Mouse (Mus musculus): ENCODE measurements around the gene Olfr1105. TPM values are rescaled to one million over a fixed set of nuclear protein-coding genes. Genes with fewer than 3 reads are reported as not detected.

The Olfr1105 gene
- not detected in 2 replicates for total RNA-seq (2012; rRNA removed)

DNA sequence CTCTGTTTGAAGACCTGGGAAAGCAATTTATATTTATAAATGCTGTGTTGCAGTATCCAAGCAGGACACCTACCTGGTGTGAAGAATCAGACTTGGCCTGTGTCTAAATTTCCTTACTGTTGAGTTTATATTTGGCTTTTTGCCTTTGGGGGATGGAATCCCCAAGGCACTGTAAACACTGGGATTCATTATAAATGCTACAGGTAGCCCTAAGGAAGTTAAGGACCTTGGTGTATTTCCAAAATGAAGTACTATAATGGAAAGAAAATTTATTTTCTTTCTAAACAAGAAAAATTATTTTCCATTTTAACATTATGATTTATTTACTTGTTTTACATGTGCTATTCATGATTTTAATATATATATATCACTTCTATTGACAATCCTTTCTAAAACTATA lies at the start of gene Olfr1105:
TSS of gene Olfr1105 (minus strand) at position 101 of the 400 bp plus-strand sequence.
- TF ChIP-seq ZC3H11A (IDR thresholded peaks at IDR 0.05; ENCODE audit: borderline replicate concordance, low read depth, low read length) = no peak
- TF ChIP-seq MAFK (IDR thresholded peaks at IDR 0.05; ENCODE audit: insufficient read depth, low read depth, low read length) = no peak
- no peak for TF ChIP-seq HCFC1 (IDR thresholded peaks at IDR 0.05; ENCODE audit: borderline replicate concordance, insufficient read depth, low read length)
- TF ChIP-seq CHD2 (IDR thresholded peaks at IDR 0.05; ENCODE audit: low read depth, low read length) = no peak
- no peak for DNase-seq (ENCODE audit: low read depth, low spot score)
- H3K27ac ChIP-seq (ENCODE audit: insufficient read depth, low read depth, low read length, poor library complexity, severe bottlenecking) = no peak within 1 kb of the TSS
- no peaks in the 10 kb centered on the region for H3K36me3 ChIP-seq (ENCODE audit: control insufficient read depth, insufficient read depth, low read length, poor library complexity, severe bottlenecking)
- no peaks in the 10 kb centered on the region for H3K4me1 ChIP-seq (ENCODE audit: control insufficient read depth in 2 of 2, insufficient read depth in 2 of 2, low read length in 2 of 2, poor library complexity in 1 of 2)
- H3K9ac ChIP-seq (ENCODE audit: insufficient read depth, low read depth, low read length, poor library complexity, severe bottlenecking) = no peak within 1 kb of the TSS
- no peaks in the 10 kb centered on the region for H3K9me3 ChIP-seq (ENCODE audit: control insufficient read depth, insufficient read depth, low read depth, low read length)
- no peak within 1 kb of the TSS for H3K4me3 ChIP-seq (ENCODE audit: insufficient read depth in 1 of 2, low read depth in 1 of 2, low read length in 2 of 2, poor library complexity in 1 of 2, severe bottlenecking in 1 of 2)
- in situ Hi-C loops (cut with MboI; ENCODE audit: low sequenced_read_pairs in 2 of 2, unreplicated experiment in 2 of 2) = no loop called here

DNA sequence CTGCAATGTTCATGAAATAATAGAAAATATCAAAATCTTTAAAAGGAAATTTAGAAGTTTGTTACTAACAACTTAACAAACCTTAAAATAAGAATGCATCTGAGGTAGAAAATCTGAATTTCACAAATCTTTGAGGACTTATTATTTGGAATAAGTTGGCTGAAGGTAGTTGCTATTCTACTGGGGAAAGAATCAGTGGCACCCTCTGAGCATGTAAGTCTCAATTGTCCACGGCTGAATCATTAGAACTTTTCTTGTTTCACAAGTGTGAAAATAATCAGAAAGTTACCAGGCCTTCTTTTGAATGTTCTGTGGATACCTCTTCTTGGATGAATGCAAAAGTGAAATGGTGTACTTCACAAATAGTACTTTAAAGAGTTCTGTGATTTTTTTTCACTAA lies 39.4 kb upstream of the Olfr1105 start, which contains the start of gene Olfr1107:
TSS of gene Olfr1107 (minus strand) at position 101 of the 400 bp plus-strand sequence.
- Histone ChIP-seq H3K36me3 (ENCODE audit: control insufficient read depth, insufficient read depth, low read length, poor library complexity, severe bottlenecking) (no peaks in the 10 kb centered on the region), H3K4me3 (ENCODE audit: insufficient read depth in 1 of 2, low read depth in 1 of 2, low read length in 2 of 2, poor library complexity in 1 of 2, severe bottlenecking in 1 of 2) (no peak within 1 kb of the TSS), H3K9me3 (ENCODE audit: control insufficient read depth, insufficient read depth, low read depth, low read length) (no peaks in the 10 kb centered on the region), H3K9ac (ENCODE audit: insufficient read depth, low read depth, low read length, poor library complexity, severe bottlenecking) (no peak within 1 kb of the TSS), H3K27ac (ENCODE audit: insufficient read depth, low read depth, low read length, poor library complexity, severe bottlenecking) (no peak within 1 kb of the TSS), H3K4me1 (ENCODE audit: control insufficient read depth in 2 of 2, insufficient read depth in 2 of 2, low read length in 2 of 2, poor library complexity in 1 of 2) (no peaks in the 10 kb centered on the region)
- no peak for DNase-seq (ENCODE audit: low read depth, low spot score)
- TF ChIP-seq CHD2 (IDR thresholded peaks at IDR 0.05; ENCODE audit: low read depth, low read length) = no peak
- no peak for TF ChIP-seq HCFC1 (IDR thresholded peaks at IDR 0.05; ENCODE audit: borderline replicate concordance, insufficient read depth, low read length)
- TF ChIP-seq ZNF384 (IDR thresholded peaks at IDR 0.05; ENCODE audit: low read depth, low read length) = no peak
- no peak for TF ChIP-seq MAFK (IDR thresholded peaks at IDR 0.05; ENCODE audit: insufficient read depth, low read depth, low read length)
- TF ChIP-seq ZC3H11A (IDR thresholded peaks at IDR 0.05; ENCODE audit: borderline replicate concordance, low read depth, low read length) = no peak
- in situ Hi-C loops (cut with MboI; ENCODE audit: low sequenced_read_pairs in 2 of 2, unreplicated experiment in 2 of 2) = no loop called here

DNA sequence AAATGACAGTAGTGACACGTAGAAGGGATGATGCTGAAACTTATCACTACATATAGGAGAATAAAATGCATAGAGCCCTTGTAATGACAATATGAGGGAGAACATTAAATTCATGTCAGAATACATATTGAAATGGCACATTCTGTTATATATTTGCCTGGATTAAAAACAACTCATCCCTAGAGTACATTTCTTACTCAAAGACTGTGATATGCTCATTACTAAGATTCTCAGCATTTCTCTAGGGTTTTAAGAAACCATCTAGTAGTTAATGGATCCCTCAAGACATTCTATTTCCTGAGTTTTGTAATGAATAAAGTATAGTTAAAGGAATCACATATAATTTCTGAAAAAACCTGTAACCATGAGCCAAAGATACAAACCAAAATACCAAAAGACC lies 15.8 kb upstream of the Olfr1105 start, which contains the start of gene Olfr1106:
TSS of gene Olfr1106 (minus strand) at position 101 of the 400 bp plus-strand sequence.
- DNase-seq (ENCODE audit: low read depth, low spot score) = no peak
- in situ Hi-C loops (cut with MboI; ENCODE audit: low sequenced_read_pairs in 2 of 2, unreplicated experiment in 2 of 2) = no loop called here
- H3K27ac ChIP-seq (ENCODE audit: insufficient read depth, low read depth, low read length, poor library complexity, severe bottlenecking) = no peak within 1 kb of the TSS

DNA sequence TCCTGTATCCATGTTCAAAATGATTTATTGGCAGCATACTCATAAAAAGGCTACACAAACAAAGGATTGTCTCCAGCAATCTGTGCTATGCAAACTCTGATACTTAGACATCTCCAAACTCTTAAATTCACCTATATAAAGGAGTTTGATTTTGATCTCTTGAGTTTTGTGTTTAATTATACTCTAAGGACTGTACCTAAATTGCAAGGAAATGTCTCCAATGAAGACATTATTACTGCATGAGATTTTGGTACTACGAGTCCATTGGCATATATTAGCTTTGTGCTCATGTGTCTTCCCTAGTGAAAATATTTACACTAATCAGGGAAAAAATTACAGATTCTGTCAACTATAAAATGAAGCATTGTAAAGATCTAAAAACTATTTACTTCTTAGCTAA lies 9.4 kb downstream of the Olfr1105 start, which contains the start of gene Olfr1104:
TSS of gene Olfr1104 (minus strand) at position 101 of the 400 bp plus-strand sequence.
- DNase-seq (ENCODE audit: low read depth, low spot score) = no peak
- Histone ChIP-seq H3K9me3 (ENCODE audit: control insufficient read depth, insufficient read depth, low read depth, low read length) (no peaks in the 10 kb centered on the region), H3K9ac (ENCODE audit: insufficient read depth, low read depth, low read length, poor library complexity, severe bottlenecking) (no peak within 1 kb of the TSS), H3K4me1 (ENCODE audit: control insufficient read depth in 2 of 2, insufficient read depth in 2 of 2, low read length in 2 of 2, poor library complexity in 1 of 2) (no peaks in the 10 kb centered on the region), H3K4me3 (ENCODE audit: insufficient read depth in 1 of 2, low read depth in 1 of 2, low read length in 2 of 2, poor library complexity in 1 of 2, severe bottlenecking in 1 of 2) (no peak within 1 kb of the TSS), H3K27ac (ENCODE audit: insufficient read depth, low read depth, low read length, poor library complexity, severe bottlenecking) (no peak within 1 kb of the TSS), H3K36me3 (ENCODE audit: control insufficient read depth, insufficient read depth, low read length, poor library complexity, severe bottlenecking) (no peaks in the 10 kb centered on the region)
- TF ChIP-seq HCFC1 (IDR thresholded peaks at IDR 0.05; ENCODE audit: borderline replicate concordance, insufficient read depth, low read length) = no peak
- TF ChIP-seq ZNF384 (IDR thresholded peaks at IDR 0.05; ENCODE audit: low read depth, low read length) = no peak
- TF ChIP-seq CHD2 (IDR thresholded peaks at IDR 0.05; ENCODE audit: low read depth, low read length) = no peak
- no peak for TF ChIP-seq MAFK (IDR thresholded peaks at IDR 0.05; ENCODE audit: insufficient read depth, low read depth, low read length)
- no peak for TF ChIP-seq ZC3H11A (IDR thresholded peaks at IDR 0.05; ENCODE audit: borderline replicate concordance, low read depth, low read length)
- in situ Hi-C loops (cut with MboI; ENCODE audit: low sequenced_read_pairs in 2 of 2, unreplicated experiment in 2 of 2) = no loop called here

More for the DNA sequence above, 15.8 kb upstream of the Olfr1105 start, which contains the start of gene Olfr1106:
- H3K36me3 ChIP-seq (ENCODE audit: control insufficient read depth, insufficient read depth, low read length, poor library complexity, severe bottlenecking) = no peaks in the 10 kb centered on the region
- TF ChIP-seq ZC3H11A (IDR thresholded peaks at IDR 0.05; ENCODE audit: borderline replicate concordance, low read depth, low read length) = no peak
- no peak for TF ChIP-seq HCFC1 (IDR thresholded peaks at IDR 0.05; ENCODE audit: borderline replicate concordance, insufficient read depth, low read length)
- TF ChIP-seq CHD2 (IDR thresholded peaks at IDR 0.05; ENCODE audit: low read depth, low read length) = no peak
- no peak for TF ChIP-seq MAFK (IDR thresholded peaks at IDR 0.05; ENCODE audit: insufficient read depth, low read depth, low read length)
- TF ChIP-seq ZNF384 (IDR thresholded peaks at IDR 0.05; ENCODE audit: low read depth, low read length) = no peak
- H3K4me3 ChIP-seq (ENCODE audit: insufficient read depth in 1 of 2, low read depth in 1 of 2, low read length in 2 of 2, poor library complexity in 1 of 2, severe bottlenecking in 1 of 2) = no peak within 1 kb of the TSS
- no peaks in the 10 kb centered on the region for H3K4me1 ChIP-seq (ENCODE audit: control insufficient read depth in 2 of 2, insufficient read depth in 2 of 2, low read length in 2 of 2, poor library complexity in 1 of 2)
- no peak within 1 kb of the TSS for H3K9ac ChIP-seq (ENCODE audit: insufficient read depth, low read depth, low read length, poor library complexity, severe bottlenecking)
- no peaks in the 10 kb centered on the region for H3K9me3 ChIP-seq (ENCODE audit: control insufficient read depth, insufficient read depth, low read depth, low read length)
